Mouse (Mus musculus): Measurements from ENCODE around the gene Lamb3.

Lamb3 gene

GRCm38 (mm10) chr1:193380877-193381276 lies 173.4 kb downstream of the Lamb3 start:
- in situ Hi-C loops (cut with MboI, MseI), result loop anchor here (10.0 kb wide), 1 partner anchor 214 kb away; no protein-coding TSS in a partner anchor

GRCm38 (mm10) chr1:193381597-193382404 lies 174.3 kb downstream of the Lamb3 start:
- in situ Hi-C loops (cut with MboI, MseI), result loop anchor here (10.0 kb wide), 1 partner anchor 213 kb away; no protein-coding TSS in a partner anchor

GRCm38 (mm10) chr1:193382435-193382834 lies 174.9 kb downstream of the Lamb3 start:
- in situ Hi-C loops (cut with MboI, MseI), result loop anchor here (10.0 kb wide), 1 partner anchor 212 kb away; no protein-coding TSS in a partner anchor

- in situ Hi-C loops (cut with MboI, MseI), result loop anchor here (10.0 kb wide), 1 partner anchor 212 kb away; no protein-coding TSS in a partner anchor
Observed at GRCm38 (mm10) chr1:193382841-193383462, 175.5 kb downstream of the Lamb3 start.

- in situ Hi-C loops (cut with MboI, MseI), result loop anchor here (10.0 kb wide), 1 partner anchor 209 kb away; no protein-coding TSS in a partner anchor
Observed at GRCm38 (mm10) chr1:193386136-193386535, 178.6 kb downstream of the Lamb3 start.

- in situ Hi-C loops (cut with MboI, MseI), result loop anchor here (10.0 kb wide), 1 partner anchor 208 kb away; no protein-coding TSS in a partner anchor
Observed at GRCm38 (mm10) chr1:193387241-193387640, 179.7 kb downstream of the Lamb3 start.

GRCm38 (mm10) chr1:193389505-193389904 lies 182.0 kb downstream of the Lamb3 start:
- in situ Hi-C loops (cut with MboI, MseI), result loop anchor here (10.0 kb wide), 1 partner anchor 205 kb away; no protein-coding TSS in a partner anchor

GRCm38 (mm10) chr1:193390004-193390403 lies 182.5 kb downstream of the Lamb3 start:
- in situ Hi-C loops (cut with MboI, MseI), result no loop called here

- in situ Hi-C loops (cut with MboI, MseI), result no loop called here
Observed at GRCm38 (mm10) chr1:193392266-193392665, 184.8 kb downstream of the Lamb3 start.
